Mouse (Mus musculus): ENCODE measurements around the gene Coro7. TPM values are rescaled to one million over a fixed set of nuclear protein-coding genes. Genes with fewer than 3 reads are reported as not detected.

Coro7 gene
- polyA plus RNA-seq, 1 experiment from 2014 or later: 29.2 TPM

GRCm38 (mm10) chr16:4635760-4636159 lies 43.8 kb downstream of the Coro7 start:
- Histone ChIP-seq H3K27me3 (replicated peaks; ENCODE audit: control insufficient read depth, insufficient read depth, low read length) (no peaks in the 10 kb centered on the region), H3K9me3 (ENCODE audit: control insufficient read depth, low read length) (no peaks in the 10 kb centered on the region), H3K4me2 (ENCODE audit: low read depth, low read length) (no peak overlapping the region), H3K27ac (ENCODE audit: low read length) (no peak overlapping the region), H3K4me3 (ENCODE audit: low read length) (no peak overlapping the region), H3K36me3 (ENCODE audit: control insufficient read depth, insufficient read depth, low read length) (peaks cover 6% of the 10 kb centered on the region; the same call in 1 of the 2 replicates), H3K9ac (ENCODE audit: low read depth, low read length) (no peak overlapping the region), H3K4me1 (ENCODE audit: control insufficient read depth, insufficient read depth, low read length) (peaks cover 7% of the 10 kb centered on the region)
- ATAC-seq: no peak
- 78% methylated on average over 4 of the region's 4 CpGs for WGBS

- 86% methylated on average over 9 of the region's 9 CpGs for WGBS
- no peak overlapping the region for H3K9ac ChIP-seq (ENCODE audit: low read depth, low read length)
- peaks cover 6% of the 10 kb centered on the region; the same call in 1 of the 2 replicates for H3K36me3 ChIP-seq (ENCODE audit: control insufficient read depth, insufficient read depth, low read length)
Measured at GRCm38 (mm10) chr16:4634681-4635080, 44.9 kb downstream of the Coro7 start.

GRCm38 (mm10) chr16:4633661-4634060 lies 45.9 kb downstream of the Coro7 start:
- WGBS: 93% methylated on average over 3 of the region's 3 CpGs

More at GRCm38 (mm10) chr16:4634681-4635080, 44.9 kb downstream of the Coro7 start:
- H3K4me3 ChIP-seq (ENCODE audit: low read length): no peak overlapping the region
- H3K27ac ChIP-seq (ENCODE audit: low read length): no peak overlapping the region
- no peaks in the 10 kb centered on the region for H3K9me3 ChIP-seq (ENCODE audit: control insufficient read depth, low read length)
- no peak overlapping the region for H3K4me2 ChIP-seq (ENCODE audit: low read depth, low read length)
- peaks cover 6% of the 10 kb centered on the region for H3K4me1 ChIP-seq (ENCODE audit: control insufficient read depth, insufficient read depth, low read length)
- H3K27me3 ChIP-seq (replicated peaks; ENCODE audit: control insufficient read depth, insufficient read depth, low read length): no peaks in the 10 kb centered on the region
- no peak for ATAC-seq

GRCm38 (mm10) chr16:4632050-4632449 lies 47.5 kb downstream of the Coro7 start:
- peak; percentile 43 for ATAC-seq
- 33% methylated on average over 7 of the region's 7 CpGs for WGBS
- Histone ChIP-seq H3K9me3 (ENCODE audit: control insufficient read depth, low read length) (no peaks in the 10 kb centered on the region), H3K9ac (ENCODE audit: low read depth, low read length) (no peak overlapping the region), H3K4me2 (ENCODE audit: low read depth, low read length) (no peak overlapping the region), H3K4me3 (ENCODE audit: low read length) (no peak overlapping the region), H3K36me3 (ENCODE audit: control insufficient read depth, insufficient read depth, low read length) (peaks cover 9% of the 10 kb centered on the region; the same call in 1 of the 2 replicates), H3K27me3 (replicated peaks; ENCODE audit: control insufficient read depth, insufficient read depth, low read length) (no peaks in the 10 kb centered on the region), H3K27ac (ENCODE audit: low read length) (no peak overlapping the region), H3K4me1 (ENCODE audit: control insufficient read depth, insufficient read depth, low read length) (no peaks in the 10 kb centered on the region)

More at GRCm38 (mm10) chr16:4633661-4634060, 45.9 kb downstream of the Coro7 start:
- Histone ChIP-seq H3K9me3 (ENCODE audit: control insufficient read depth, low read length) (no peaks in the 10 kb centered on the region), H3K27ac (ENCODE audit: low read length) (no peak overlapping the region), H3K4me3 (ENCODE audit: low read length) (no peak overlapping the region), H3K36me3 (ENCODE audit: control insufficient read depth, insufficient read depth, low read length) (peaks cover 6% of the 10 kb centered on the region; the same call in 1 of the 2 replicates), H3K4me1 (ENCODE audit: control insufficient read depth, insufficient read depth, low read length) (no peaks in the 10 kb centered on the region), H3K9ac (ENCODE audit: low read depth, low read length) (no peak overlapping the region), H3K27me3 (replicated peaks; ENCODE audit: control insufficient read depth, insufficient read depth, low read length) (no peaks in the 10 kb centered on the region), H3K4me2 (ENCODE audit: low read depth, low read length) (no peak overlapping the region)
- no peak for ATAC-seq

- H3K9me3 ChIP-seq (ENCODE audit: control insufficient read depth, low read length): no peaks in the 10 kb centered on the region
- H3K4me2 ChIP-seq (ENCODE audit: low read depth, low read length): no peak overlapping the region
- ATAC-seq: peak; percentile 55
- H3K9ac ChIP-seq (ENCODE audit: low read depth, low read length): no peak overlapping the region
- H3K4me1 ChIP-seq (ENCODE audit: control insufficient read depth, insufficient read depth, low read length): no peaks in the 10 kb centered on the region
- WGBS: 26% methylated on average over 6 of the region's 6 CpGs
- no peak overlapping the region for H3K27ac ChIP-seq (ENCODE audit: low read length)
- H3K4me3 ChIP-seq (ENCODE audit: low read length): no peak overlapping the region
- no peaks in the 10 kb centered on the region for H3K27me3 ChIP-seq (replicated peaks; ENCODE audit: control insufficient read depth, insufficient read depth, low read length)
- peaks cover 9% of the 10 kb centered on the region; the same call in 1 of the 2 replicates for H3K36me3 ChIP-seq (ENCODE audit: control insufficient read depth, insufficient read depth, low read length)
Measured at GRCm38 (mm10) chr16:4629950-4630349, 49.6 kb downstream of the Coro7 start.

- Histone ChIP-seq H3K27me3 (replicated peaks; ENCODE audit: control insufficient read depth, insufficient read depth, low read length) (no peaks in the 10 kb centered on the region), H3K27ac (ENCODE audit: low read length) (no peak overlapping the region), H3K4me3 (ENCODE audit: low read length) (no peak overlapping the region), H3K9ac (ENCODE audit: low read depth, low read length) (no peak overlapping the region), H3K4me1 (ENCODE audit: control insufficient read depth, insufficient read depth, low read length) (peaks cover under 1% of the 10 kb centered on the region; the same call in 1 of the 2 replicates), H3K9me3 (ENCODE audit: control insufficient read depth, low read length) (no peaks in the 10 kb centered on the region), H3K36me3 (ENCODE audit: control insufficient read depth, insufficient read depth, low read length) (peaks cover 9% of the 10 kb centered on the region; the same call in 1 of the 2 replicates), H3K4me2 (ENCODE audit: low read depth, low read length) (no peak overlapping the region)
- 90% methylated on average over 9 of the region's 9 CpGs for WGBS
- ATAC-seq: no peak
Measured at GRCm38 (mm10) chr16:4628898-4629419, 50.6 kb downstream of the Coro7 start.

- Histone ChIP-seq H3K27me3 (replicated peaks; ENCODE audit: control insufficient read depth, insufficient read depth, low read length) (no peaks in the 10 kb centered on the region), H3K4me3 (ENCODE audit: low read length) (no peak overlapping the region), H3K9ac (ENCODE audit: low read depth, low read length) (no peak overlapping the region), H3K4me2 (ENCODE audit: low read depth, low read length) (no peak overlapping the region), H3K9me3 (ENCODE audit: control insufficient read depth, low read length) (no peaks in the 10 kb centered on the region), H3K36me3 (ENCODE audit: control insufficient read depth, insufficient read depth, low read length) (peaks cover 9% of the 10 kb centered on the region; the same call in 1 of the 2 replicates), H3K4me1 (ENCODE audit: control insufficient read depth, insufficient read depth, low read length) (peaks cover 12% of the 10 kb centered on the region), H3K27ac (ENCODE audit: low read length) (no peak overlapping the region)
- no peak for ATAC-seq
- WGBS: 77% methylated on average over 6 of the region's 6 CpGs
Measured at GRCm38 (mm10) chr16:4627105-4627504, 52.5 kb downstream of the Coro7 start.

GRCm38 (mm10) chr16:4624481-4625110 lies 55.0 kb downstream of the Coro7 start, which contains the start of gene Pam16:
Gene Pam16, minus strand, starts transcription at chr16:4624988.
- peak within 1 kb of the TSS; percentile 78 for H3K4me3 ChIP-seq (ENCODE audit: low read length)
- peak within 1 kb of the TSS; percentile 81 for H3K4me2 ChIP-seq (ENCODE audit: low read depth, low read length)
- H3K36me3 ChIP-seq (ENCODE audit: control insufficient read depth, insufficient read depth, low read length): 0 out of 2 replicates have a peak, but pooled peaks cover 3% of the 10 kb centered on the region
- no peaks in the 10 kb centered on the region for H3K27me3 ChIP-seq (replicated peaks; ENCODE audit: control insufficient read depth, insufficient read depth, low read length)
- ATAC-seq: peak; percentile 93
- H3K9ac ChIP-seq (ENCODE audit: low read depth, low read length): peak within 1 kb of the TSS; percentile 87
- H3K27ac ChIP-seq (ENCODE audit: low read length): peak within 1 kb of the TSS; percentile 82
- no peaks in the 10 kb centered on the region for H3K9me3 ChIP-seq (ENCODE audit: control insufficient read depth, low read length)
- under 1% methylated on average over 56 of the region's 56 CpGs for WGBS
- peaks cover 12% of the 10 kb centered on the region for H3K4me1 ChIP-seq (ENCODE audit: control insufficient read depth, insufficient read depth, low read length)

- Histone ChIP-seq H3K9ac (ENCODE audit: low read depth, low read length) (peak overlapping the region; percentile 87), H3K4me2 (ENCODE audit: low read depth, low read length) (peak overlapping the region; percentile 81)
- 11% methylated on average over 9 of the region's 9 CpGs for WGBS
Measured at GRCm38 (mm10) chr16:4624074-4624473, 55.5 kb downstream of the Coro7 start.

More at GRCm38 (mm10) chr16:4624074-4624473, 55.5 kb downstream of the Coro7 start:
- Histone ChIP-seq H3K4me3 (ENCODE audit: low read length) (peak overlapping the region; percentile 78), H3K4me1 (ENCODE audit: control insufficient read depth, insufficient read depth, low read length) (peaks cover 12% of the 10 kb centered on the region), H3K36me3 (ENCODE audit: control insufficient read depth, insufficient read depth, low read length) (peaks cover 3% of the 10 kb centered on the region; the same call in 1 of the 2 replicates), H3K27me3 (replicated peaks; ENCODE audit: control insufficient read depth, insufficient read depth, low read length) (no peaks in the 10 kb centered on the region), H3K9me3 (ENCODE audit: control insufficient read depth, low read length) (no peaks in the 10 kb centered on the region), H3K27ac (ENCODE audit: low read length) (peak overlapping the region; percentile 82)
- ATAC-seq: 0 out of 2 replicates have a peak, but pooled peaks have one; percentile 3
